Mouse (Mus musculus) MEL (cell line): ENCODE measurements around the gene Unc79. TPM values are rescaled to one million over a fixed set of nuclear protein-coding genes. Genes with fewer than 3 reads are reported as not detected.

ENCODE experiments used
- DNase-seq: peaks from one replicate; pipeline ENCODE4 v3.0.0; 2011; ENCODE audit warnings: low read depth, low spot score
- H3K27ac ChIP-seq: 2 replicates; pipeline ENCODE4 v1.5.1; 2012; ENCODE audit warnings: low read depth, mild to moderate bottlenecking, control low read depth, low read length, moderate library complexity; ENCODE audit not compliant: control insufficient read depth
- H3K27me3 ChIP-seq, 2 experiments: fragments of 150-350 bp in 1 of 2; sonication (generic) in 1 of 2; 2 replicates each; pipeline ENCODE4 v1.6.1; 2012; ENCODE audit warnings: low read length in 2 of 2, mild to moderate bottlenecking in 2 of 2, improper control_type of control experiment in 1 of 2, moderate library complexity in 1 of 2; ENCODE audit not compliant: insufficient read depth in 2 of 2, control insufficient read depth in 1 of 2
- H3K36me3 ChIP-seq, 2 experiments: 2 replicates each; pipeline ENCODE4 v1.6.1; 2012 to 2014; ENCODE audit warnings: low read length in 2 of 2, improper control_type of control experiment in 1 of 2, inconsistent platforms in 1 of 2, mild to moderate bottlenecking in 1 of 2; ENCODE audit not compliant: insufficient read depth in 2 of 2, control insufficient read depth in 1 of 2
- H3K4me1 ChIP-seq, 2 experiments: fragments of 150-350 bp in 1 of 2; sonication (generic) in 1 of 2; 2 replicates each; pipeline ENCODE4 v1.6.1; 2012; ENCODE audit warnings: low read length in 2 of 2, improper control_type of control experiment in 1 of 2, mild to moderate bottlenecking in 1 of 2; ENCODE audit not compliant: insufficient read depth in 2 of 2, control insufficient read depth in 1 of 2
- H3K4me3 ChIP-seq, 2 experiments: fragments of 150-350 bp in 1 of 2; sonication (generic) in 1 of 2; 2 replicates each; pipeline ENCODE4 v1.5.1; 2012; ENCODE audit warnings: low read depth in 2 of 2, low read length in 2 of 2, mild to moderate bottlenecking in 2 of 2, moderate library complexity in 2 of 2, control low read depth in 1 of 2, improper control_type of control experiment in 1 of 2; ENCODE audit not compliant: control insufficient read depth in 1 of 2, insufficient read depth in 1 of 2
- H3K79me2 ChIP-seq: 2 replicates; pipeline ENCODE4 v1.6.1; 2012; ENCODE audit warnings: mild to moderate bottlenecking, low read length, moderate library complexity; ENCODE audit not compliant: control insufficient read depth, poor library complexity, insufficient read depth
- H3K9ac ChIP-seq: 2 replicates; pipeline ENCODE4 v1.6.1; 2012; ENCODE audit warnings: low read depth, mild to moderate bottlenecking, control low read depth, low read length, moderate library complexity; ENCODE audit not compliant: control insufficient read depth, poor library complexity, severe bottlenecking
- H3K9me3 ChIP-seq: fragments of 150-350 bp; sonication (generic); replicated peaks from 2 replicates; pipeline ENCODE4 v1.6.1; 2012; ENCODE audit warnings: mild to moderate bottlenecking, low read length, improper control_type of control experiment, moderate library complexity; ENCODE audit not compliant: insufficient read depth
- BHLHE40 ChIP-seq: IDR thresholded peaks from 2 replicates; pipeline ENCODE4 v1.6.1; 2012; ENCODE audit warnings: low read depth, mild to moderate bottlenecking, inconsistent platforms, low read length, improper control_type of control experiment, borderline replicate concordance
- CHD2 ChIP-seq: IDR thresholded peaks from 2 replicates; pipeline ENCODE4 v1.6.1; 2011; ENCODE audit warnings: low read length, improper control_type of control experiment
- CTCF ChIP-seq, 3 experiments: IDR thresholded peaks in 2 of 3; conservative IDR thresholded peaks in 1 of 3; 2 replicates each; pipeline ENCODE4 v1.5.1; 2011 to 2012; ENCODE audit warnings: low read length in 3 of 3, low read depth in 2 of 3, mild to moderate bottlenecking in 2 of 3, improper control_type of control experiment in 1 of 3, inconsistent platforms in 1 of 3, mixed read lengths in 1 of 3, moderate library complexity in 1 of 3; ENCODE audit not compliant: control insufficient read depth in 1 of 3, insufficient read depth in 1 of 3, poor library complexity in 1 of 3, severe bottlenecking in 1 of 3
- ELF1 ChIP-seq: IDR thresholded peaks from 2 replicates; pipeline ENCODE4 v1.6.1; 2014; ENCODE audit warnings: low read depth, mild to moderate bottlenecking, inconsistent platforms, low read length, improper control_type of control experiment, moderate library complexity
- EP300 ChIP-seq, 2 experiments: IDR thresholded peaks; 2 replicates each; pipeline ENCODE4 v1.6.1; 2011; ENCODE audit warnings: improper control_type of control experiment in 2 of 2, low read length in 2 of 2, low read depth in 1 of 2, mild to moderate bottlenecking in 1 of 2
- ETS1 ChIP-seq: IDR thresholded peaks from 2 replicates; pipeline ENCODE4 v1.6.1; 2012; ENCODE audit warnings: low read depth, mild to moderate bottlenecking, inconsistent platforms, low read length, improper control_type of control experiment, moderate library complexity
- GABPA ChIP-seq: IDR thresholded peaks from 2 replicates; pipeline ENCODE4 v1.6.1; 2012; ENCODE audit warnings: low read depth, mild to moderate bottlenecking, inconsistent platforms, low read length, improper control_type of control experiment, moderate library complexity
- GATA1 ChIP-seq: IDR thresholded peaks from 2 replicates; pipeline ENCODE4 v1.6.1; 2011; ENCODE audit warnings: low read depth, low read length, improper control_type of control experiment
- KAT2A ChIP-seq: conservative IDR thresholded peaks from 2 replicates; pipeline ENCODE4 v1.6.1; 2012; ENCODE audit warnings: low read depth, low read length, improper control_type of control experiment, inconsistent platforms
- MAFK ChIP-seq: IDR thresholded peaks from 2 replicates; pipeline ENCODE4 v1.6.1; 2011; ENCODE audit warnings: low read depth, mild to moderate bottlenecking, low read length, improper control_type of control experiment, borderline replicate concordance
- MXI1 ChIP-seq: IDR thresholded peaks from 2 replicates; pipeline ENCODE4 v1.6.1; 2011; ENCODE audit warnings: mild to moderate bottlenecking, low read depth, low read length, improper control_type of control experiment
- NELFE ChIP-seq: IDR thresholded peaks from 2 replicates; pipeline ENCODE4 v1.6.1; 2011; ENCODE audit warnings: low read depth, low read length, improper control_type of control experiment
- POLR2A ChIP-seq, 2 experiments: IDR thresholded peaks; 2 replicates each; pipeline ENCODE4 v1.6.1; 2011 to 2012; ENCODE audit warnings: low read length in 2 of 2, mild to moderate bottlenecking in 2 of 2, control low read depth in 1 of 2, improper control_type of control experiment in 1 of 2, low read depth in 1 of 2, moderate library complexity in 1 of 2; ENCODE audit not compliant: control insufficient read depth in 1 of 2, insufficient read depth in 1 of 2, poor library complexity in 1 of 2
- RAD21 ChIP-seq: IDR thresholded peaks from 2 replicates; pipeline ENCODE4 v1.6.1; 2011; ENCODE audit warnings: mild to moderate bottlenecking, low read depth, low read length, improper control_type of control experiment
- RCOR1 ChIP-seq: IDR thresholded peaks from 2 replicates; pipeline ENCODE4 v1.6.1; 2012; ENCODE audit warnings: low read depth, mild to moderate bottlenecking, inconsistent platforms, low read length, improper control_type of control experiment
- SIN3A ChIP-seq: IDR thresholded peaks from 2 replicates; pipeline ENCODE4 v1.6.1; 2012; ENCODE audit warnings: low read length, improper control_type of control experiment, inconsistent platforms
- SMC3 ChIP-seq: IDR thresholded peaks from 2 replicates; pipeline ENCODE4 v1.6.1; 2011; ENCODE audit warnings: low read depth, low read length, improper control_type of control experiment
- TAL1 ChIP-seq: IDR thresholded peaks from 2 replicates; pipeline ENCODE4 v1.6.1; 2012; ENCODE audit warnings: mild to moderate bottlenecking, inconsistent platforms, low read length, moderate library complexity, mixed read lengths
- TBP ChIP-seq: IDR thresholded peaks from 2 replicates; pipeline ENCODE4 v1.8.0; 2011; ENCODE audit warnings: low read depth, low read length, improper control_type of control experiment
- TCF12 ChIP-seq: IDR thresholded peaks from 2 replicates; pipeline ENCODE4 v1.6.1; 2014; ENCODE audit warnings: low read depth, mild to moderate bottlenecking, inconsistent platforms, low read length, improper control_type of control experiment, moderate library complexity
- UBTF ChIP-seq: IDR thresholded peaks from 2 replicates; pipeline ENCODE4 v1.6.1; 2012; ENCODE audit warnings: low read depth, mild to moderate bottlenecking, inconsistent platforms, low read length, improper control_type of control experiment, moderate library complexity, borderline replicate concordance; ENCODE audit not compliant: insufficient read depth
- USF1 ChIP-seq: IDR thresholded peaks from 2 replicates; pipeline ENCODE4 v1.6.1; 2014; ENCODE audit warnings: low read depth, mild to moderate bottlenecking, inconsistent platforms, low read length, improper control_type of control experiment, moderate library complexity
- polyA plus RNA-seq, 2 experiments: library from polyadenylated mRNA; stranded (reverse) in 1 of 2; unstranded in 1 of 2; fragments of >175 nt in 1 of 2; fragments of >200 nt in 1 of 2; gene quantifications; 2 replicates each; pipeline versions ENCODE4 v1.2.1 to v1.2.4; 2012; ENCODE audit warnings: low replicate concordance in 2 of 2, low read depth in 1 of 2; ENCODE audit not compliant: insufficient read length in 2 of 2, insufficient read depth in 1 of 2, missing spikeins in 1 of 2
- total RNA-seq: library from RNA; depleted of rRNA; stranded (reverse); fragments of 300-350 nt; gene quantifications from 2 replicates; pipeline ENCODE4 v1.2.3, GENCODE M21; 2012

Unc79 gene
- total and polyA plus RNA-seq, 3 experiments, result 0.01 TPM; not detected in 2

DNA sequence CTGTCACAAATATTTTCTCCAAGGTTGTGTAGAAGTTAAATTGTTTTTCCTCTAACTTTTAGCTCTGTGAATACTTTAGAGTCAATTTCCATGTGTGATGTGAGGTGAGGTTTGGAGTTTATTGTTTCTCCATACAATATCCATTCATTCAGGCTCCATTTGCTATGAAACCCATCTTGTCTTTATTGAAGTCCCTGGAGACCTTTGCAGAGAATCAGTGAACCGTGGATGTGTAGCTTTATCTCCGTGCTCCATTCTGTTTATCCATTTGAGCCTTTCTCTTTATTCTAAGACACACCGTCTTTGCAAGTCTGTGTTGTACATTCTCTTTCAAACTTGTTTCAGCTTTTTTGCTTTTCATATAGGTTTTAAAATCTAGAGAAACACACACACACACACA, 15.8 kb downstream of the Unc79 start:
- Histone ChIP-seq H3K79me2 (no peaks in the 10 kb centered on the region), H3K9me3 (no peaks in the 10 kb centered on the region), H3K36me3 (no peaks in the 10 kb centered on the region), H3K27ac (no peak overlapping the region), H3K27me3 (no peaks in the 10 kb centered on the region), H3K4me1 (no peaks in the 10 kb centered on the region), H3K4me3 (no peak overlapping the region), H3K9ac (no peak overlapping the region)
- no peak for DNase-seq
- TF ChIP-seq GABPA, result no peak
- no peak for TF ChIP-seq CTCF (IDR thresholded peaks at IDR 0.05 in 2 of 3, conservative IDR thresholded peaks at IDR 0.05 in 1 of 3; ENCODE audit: control insufficient read depth in 1 of 3, insufficient read depth in 1 of 3, low read depth in 2 of 3, low read length in 3 of 3, poor library complexity in 1 of 3, severe bottlenecking in 1 of 3)
- no peak for TF ChIP-seq GATA1
- no peak for TF ChIP-seq USF1
- TF ChIP-seq ELF1, result no peak
- TF ChIP-seq NELFE, result no peak
- no peak for TF ChIP-seq RAD21
- TF ChIP-seq KAT2A, result no peak
- TF ChIP-seq TCF12, result no peak
- TF ChIP-seq UBTF, result no peak
- TF ChIP-seq TAL1, result no peak
- no peak for TF ChIP-seq MAFK
- no peak for TF ChIP-seq ETS1
- TF ChIP-seq BHLHE40, result no peak
- TF ChIP-seq SIN3A, result no peak
- no peak for TF ChIP-seq TBP
- no peak for TF ChIP-seq POLR2A (IDR thresholded peaks at IDR 0.05; ENCODE audit: control insufficient read depth in 1 of 2, insufficient read depth in 1 of 2, low read depth in 1 of 2, low read length in 2 of 2, poor library complexity in 1 of 2)

DNA sequence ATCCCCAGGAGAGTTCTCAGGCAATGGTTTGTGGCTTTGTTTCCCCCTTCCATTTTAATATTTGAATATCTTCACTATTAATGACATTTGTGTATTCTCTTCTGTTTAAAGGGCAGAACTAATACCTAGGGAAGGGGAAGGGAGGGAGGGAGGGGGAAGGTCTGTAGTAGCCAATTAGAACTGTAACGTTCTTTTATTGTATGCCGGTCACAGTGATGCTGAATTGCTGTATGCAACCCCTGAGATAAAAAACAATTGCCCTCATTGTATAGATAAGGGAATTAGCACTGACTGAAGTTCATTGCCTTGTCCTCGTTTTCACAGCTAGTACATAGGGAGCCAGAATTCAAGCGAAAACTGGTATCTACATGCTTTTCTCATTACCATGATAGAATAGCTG, 31.9 kb downstream of the Unc79 start:
- no peak for DNase-seq
- no peaks in the 10 kb centered on the region for H3K9me3 ChIP-seq
- H3K36me3 ChIP-seq, result no peaks in the 10 kb centered on the region
- H3K79me2 ChIP-seq, result no peaks in the 10 kb centered on the region
- TF ChIP-seq CHD2 (no peak), SMC3 (no peak), KAT2A (no peak), NELFE (no peak), ELF1 (no peak)
- H3K27ac ChIP-seq, result no peak overlapping the region
- no peaks in the 10 kb centered on the region for H3K4me1 ChIP-seq
- no peak overlapping the region for H3K4me3 ChIP-seq
- no peaks in the 10 kb centered on the region for H3K27me3 ChIP-seq
- no peak overlapping the region for H3K9ac ChIP-seq

DNA sequence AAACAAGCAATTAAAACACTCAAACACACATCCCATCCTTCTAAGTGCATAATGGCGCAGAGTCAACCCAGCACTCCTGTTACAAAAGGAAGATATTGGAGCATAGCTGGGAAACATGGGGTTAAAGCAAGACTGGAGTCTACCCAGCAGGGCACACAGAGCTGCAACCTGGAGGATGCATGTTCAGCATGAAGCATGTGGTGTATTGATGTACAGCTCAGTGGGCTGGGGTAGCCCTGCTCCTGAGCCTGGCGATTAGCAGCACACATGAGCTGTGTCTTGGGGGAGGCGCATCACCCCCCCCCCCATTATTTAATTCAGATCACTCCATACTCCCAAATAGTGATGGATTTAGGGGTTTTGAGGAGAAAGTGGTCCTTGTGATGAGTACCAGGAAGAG, 32.9 kb downstream of the Unc79 start:
- H3K9ac ChIP-seq, result no peak overlapping the region
- H3K4me3 ChIP-seq, result no peak overlapping the region
- no peaks in the 10 kb centered on the region for H3K4me1 ChIP-seq
- DNase-seq, result no peak
- TF ChIP-seq ETS1 (no peak), RCOR1 (no peak), MXI1 (no peak), CTCF (IDR thresholded peaks at IDR 0.05 in 2 of 3, conservative IDR thresholded peaks at IDR 0.05 in 1 of 3; ENCODE audit: control insufficient read depth in 1 of 3, insufficient read depth in 1 of 3, low read depth in 2 of 3, low read length in 3 of 3, poor library complexity in 1 of 3, severe bottlenecking in 1 of 3) (no peak), EP300 (IDR thresholded peaks at IDR 0.05; ENCODE audit: low read depth in 1 of 2, low read length in 2 of 2) (no peak)
- no peaks in the 10 kb centered on the region for H3K27me3 ChIP-seq
- H3K27ac ChIP-seq, result no peak overlapping the region
- no peaks in the 10 kb centered on the region for H3K79me2 ChIP-seq
- H3K9me3 ChIP-seq, result no peaks in the 10 kb centered on the region
- no peaks in the 10 kb centered on the region for H3K36me3 ChIP-seq
